Mouse (Mus musculus) cerebellum, postnatal 36 days (tissue): ENCODE measurements at regions not wholly inside any gene's neighbourhood (a gene's known extent, or its start where the extent isn't known, plus 50 kb on each side); places are given as distances from the start of the nearest gene placed in this dataset.

Source experiments
- DNase-seq, 2 experiments: peaks; one replicate each; pipeline ENCODE4 v3.0.0; 2021 to 2022; ENCODE audit warnings: mixed read lengths in 2 of 2

GRCm38 (mm10) chr7:51790690-51791560 is 70.9 kb upstream of the Gas2 start:
- DNase-seq: no peak

DNA sequence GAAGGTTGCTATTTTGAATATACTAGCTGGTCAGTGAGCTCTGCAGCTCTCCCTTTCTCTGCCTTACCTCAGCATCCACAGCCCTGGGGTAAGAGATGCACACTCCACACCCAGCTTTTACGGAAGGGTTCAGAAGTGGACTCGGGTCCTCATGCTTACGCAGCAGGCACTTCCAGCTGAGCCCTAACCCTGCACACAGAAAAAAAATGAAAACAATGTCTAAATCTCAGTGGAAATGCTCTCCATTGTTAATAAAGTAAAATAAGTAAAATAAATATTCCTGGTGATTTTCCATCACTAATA is 70.3 kb upstream of the Gas2 start:
- no peak for DNase-seq
